Mouse (Mus musculus): ENCODE results near the gene Nrarp. TPM values are rescaled to one million over a fixed set of nuclear protein-coding genes. Genes with fewer than 3 reads are reported as not detected.

Gene Nrarp
- total RNA-seq, 2 experiments from 2014 or later, result 0.22 TPM; not detected in 1

GRCm38 (mm10) chr2:25226864-25227263, 46.3 kb downstream of the Nrarp start:
- no peak for ATAC-seq (ENCODE audit: poor library complexity, severe bottlenecking)

GRCm38 (mm10) chr2:25227406-25227805, 46.8 kb downstream of the Nrarp start:
- ATAC-seq (ENCODE audit: poor library complexity, severe bottlenecking), result no peak

- ATAC-seq (ENCODE audit: poor library complexity, severe bottlenecking), result peak; percentile 48
These were observed 47.9 kb downstream of the Nrarp start for GRCm38 (mm10) chr2:25228431-25228889.

- ATAC-seq (ENCODE audit: poor library complexity, severe bottlenecking), result no peak
These were observed 48.5 kb downstream of the Nrarp start for GRCm38 (mm10) chr2:25228995-25229530.

- no peak for ATAC-seq (ENCODE audit: poor library complexity, severe bottlenecking)
These were observed 49.0 kb downstream of the Nrarp start for GRCm38 (mm10) chr2:25229582-25229981.

GRCm38 (mm10) chr2:25230581-25230980, 50.0 kb downstream of the Nrarp start:
- ATAC-seq (ENCODE audit: poor library complexity, severe bottlenecking), result no peak

GRCm38 (mm10) chr2:25231038-25231437, 50.5 kb downstream of the Nrarp start:
- no peak for ATAC-seq (ENCODE audit: poor library complexity, severe bottlenecking)

Other genes starting within 250 kb of the Nrarp start
Only the 30 nearest of the 33 such genes appear.
- 6.0 and 6.4 TPM in 2 replicates for gene Zmynd19, start 231.0 kb upstream of the Nrarp start, total RNA-seq (2015)
- 17.4 TPM in 2 replicates for gene Zmynd19, start 231.0 kb upstream of the Nrarp start, total RNA-seq (2017)
- gene Dph7, start 218.4 kb upstream of the Nrarp start, total RNA-seq (2015), result 6.7 and 9.4 TPM in 2 replicates
- 6.7 and 8.8 TPM in 2 replicates for gene Dph7, start 218.4 kb upstream of the Nrarp start, total RNA-seq (2017)
- 38.3 and 46.3 TPM in 2 replicates for gene Mrpl41, start 205.7 kb upstream of the Nrarp start, total RNA-seq (2015)
- gene Mrpl41, start 205.7 kb upstream of the Nrarp start, total RNA-seq (2017), result 69.8 and 73.4 TPM in 2 replicates
- gene Pnpla7, start 204.7 kb upstream of the Nrarp start, total RNA-seq (2015), result 43.7 and 55.6 TPM in 2 replicates
- gene Pnpla7, start 204.7 kb upstream of the Nrarp start, total RNA-seq (2017), result 38.3 and 38.5 TPM in 2 replicates
- gene Nsmf, start 126.4 kb upstream of the Nrarp start, total RNA-seq (2015), result 6.0 and 6.9 TPM in 2 replicates
- gene Nsmf, start 126.4 kb upstream of the Nrarp start, total RNA-seq (2017), result 6.4 and 10.8 TPM in 2 replicates
- gene Entpd8, start 100.5 kb upstream of the Nrarp start, total RNA-seq (2015), result not detected in 2 replicates
- not detected in 2 replicates for gene Entpd8, start 100.5 kb upstream of the Nrarp start, total RNA-seq (2017)
- gene Noxa1, start 85.6 kb upstream of the Nrarp start, total RNA-seq (2015), result not detected in 2 replicates
- not detected in 2 replicates for gene Noxa1, start 85.6 kb upstream of the Nrarp start, total RNA-seq (2017)
- 17.4 and 19.7 TPM in 2 replicates for gene Tor4a, start 16.1 kb downstream of the Nrarp start, total RNA-seq (2015)
- 25.1 and 29.6 TPM in 2 replicates for gene Tor4a, start 16.1 kb downstream of the Nrarp start, total RNA-seq (2017)
- gene Nelfb, start 30.7 kb downstream of the Nrarp start, total RNA-seq (2015), result 21.4 and 23.8 TPM in 2 replicates
- 30.1 and 36.5 TPM in 2 replicates for gene Nelfb, start 30.7 kb downstream of the Nrarp start, total RNA-seq (2017)
- not detected in 2 replicates for gene Stpg3, start 33.9 kb downstream of the Nrarp start, total RNA-seq (2015)
- not detected in 2 replicates for gene Stpg3, start 33.9 kb downstream of the Nrarp start, total RNA-seq (2017)
- gene Fam166a, start 38.0 kb downstream of the Nrarp start, total RNA-seq (2015), result 0.20 and 0.57 TPM in 2 replicates
- gene Fam166a, start 38.0 kb downstream of the Nrarp start, total RNA-seq (2017), result not detected in 2 replicates
- 269 and 285 TPM in 2 replicates for gene Tubb4b, start 43.9 kb downstream of the Nrarp start, total RNA-seq (2015)
- gene Tubb4b, start 43.9 kb downstream of the Nrarp start, total RNA-seq (2017), result 371 and 385 TPM in 2 replicates
- gene Slc34a3, start 53.6 kb downstream of the Nrarp start, total RNA-seq (2015), result not detected in 2 replicates
- not detected in 2 replicates for gene Slc34a3, start 53.6 kb downstream of the Nrarp start, total RNA-seq (2017)
- not detected in 2 replicates for gene Rnf224, start 56.0 kb downstream of the Nrarp start, total RNA-seq (2015)
- gene Rnf224, start 56.0 kb downstream of the Nrarp start, total RNA-seq (2017), result not detected in 2 replicates
- 0.14 TPM in 1 of 2 replicates, not detected in the other for gene Rnf208, start 61.5 kb downstream of the Nrarp start, total RNA-seq (2015)
- not detected in 2 replicates for gene Rnf208, start 61.5 kb downstream of the Nrarp start, total RNA-seq (2017)
- not detected in 2 replicates for gene Cysrt1, start 61.7 kb downstream of the Nrarp start, total RNA-seq (2015)
- gene Cysrt1, start 61.7 kb downstream of the Nrarp start, total RNA-seq (2017), result not detected in 2 replicates
- 4.7 TPM in 2 replicates for gene AL732309.1, start 66.1 kb downstream of the Nrarp start, total RNA-seq (2015)
- gene AL732309.1, start 66.1 kb downstream of the Nrarp start, total RNA-seq (2017), result 1.7 TPM in 1 of 2 replicates, not detected in the other
- gene Tmem203, start 74.7 kb downstream of the Nrarp start, total RNA-seq (2015), result 8.4 and 13.1 TPM in 2 replicates
- 7.4 and 10.9 TPM in 2 replicates for gene Tmem203, start 74.7 kb downstream of the Nrarp start, total RNA-seq (2017)
- 7.5 and 10.5 TPM in 2 replicates for gene Tprn, start 81.9 kb downstream of the Nrarp start, total RNA-seq (2015)
- gene Tprn, start 81.9 kb downstream of the Nrarp start, total RNA-seq (2017), result 5.2 and 6.0 TPM in 2 replicates
- gene Ssna1, start 91.7 kb downstream of the Nrarp start, total RNA-seq (2015), result 159 TPM in 2 replicates
- gene Ssna1, start 91.7 kb downstream of the Nrarp start, total RNA-seq (2017), result 61.1 and 86.0 TPM in 2 replicates
- 28.9 and 40.5 TPM in 2 replicates for gene Anapc2, start 91.7 kb downstream of the Nrarp start, total RNA-seq (2015)
- 25.1 and 32.1 TPM in 2 replicates for gene Anapc2, start 91.7 kb downstream of the Nrarp start, total RNA-seq (2017)
- gene Tmem210, start 107.4 kb downstream of the Nrarp start, total RNA-seq (2015), result not detected in 2 replicates
- gene Tmem210, start 107.4 kb downstream of the Nrarp start, total RNA-seq (2017), result not detected in 2 replicates
- not detected in 2 replicates for gene Lrrc26, start 109.2 kb downstream of the Nrarp start, total RNA-seq (2015)
- not detected in 2 replicates for gene Lrrc26, start 109.2 kb downstream of the Nrarp start, total RNA-seq (2017)
- not detected in 2 replicates for gene Grin1, start 138.4 kb downstream of the Nrarp start, total RNA-seq (2015)
- not detected in 2 replicates for gene Grin1, start 138.4 kb downstream of the Nrarp start, total RNA-seq (2017)
- 14.8 TPM in 2 replicates for gene Man1b1, start 151.6 kb downstream of the Nrarp start, total RNA-seq (2015)
- 36.8 and 40.8 TPM in 2 replicates for gene Man1b1, start 151.6 kb downstream of the Nrarp start, total RNA-seq (2017)
- gene Dpp7, start 175.6 kb downstream of the Nrarp start, total RNA-seq (2015), result 25.1 and 30.5 TPM in 2 replicates
- gene Dpp7, start 175.6 kb downstream of the Nrarp start, total RNA-seq (2017), result 27.8 and 50.7 TPM in 2 replicates
- 34.4 and 36.0 TPM in 2 replicates for gene Uap1l1, start 184.9 kb downstream of the Nrarp start, total RNA-seq (2015)
- 11.0 and 12.6 TPM in 2 replicates for gene Uap1l1, start 184.9 kb downstream of the Nrarp start, total RNA-seq (2017)
- 4.9 and 5.5 TPM in 2 replicates for gene Sapcd2, start 191.6 kb downstream of the Nrarp start, total RNA-seq (2015)
- 3.6 and 4.6 TPM in 2 replicates for gene Sapcd2, start 191.6 kb downstream of the Nrarp start, total RNA-seq (2017)
- not detected in 2 replicates for gene Entpd2, start 215.1 kb downstream of the Nrarp start, total RNA-seq (2015)
- gene Entpd2, start 215.1 kb downstream of the Nrarp start, total RNA-seq (2017), result not detected in 2 replicates
- not detected in 2 replicates for gene Npdc1, start 218.6 kb downstream of the Nrarp start, total RNA-seq (2015)
- gene Npdc1, start 218.6 kb downstream of the Nrarp start, total RNA-seq (2017), result not detected in 2 replicates

All from megakaryocyte, adult 5-6 weeks (primary cell).